Mouse (Mus musculus): ENCODE results near the gene Tmem184b. TPM values are rescaled to one million over a fixed set of nuclear protein-coding genes. Genes with fewer than 3 reads are reported as not detected.

Gene Tmem184b
- total RNA-seq, 2 experiments from 2014 or later: 23.6 to 31.2 TPM

- no peak for DNase-seq (ENCODE audit: low spot score)
Observed at GRCm38 (mm10) chr15:79344627-79345026, 58.7 kb downstream of the Tmem184b start.

GRCm38 (mm10) chr15:79342641-79343337 is 60.6 kb downstream of the Tmem184b start:
- DNase-seq (ENCODE audit: low spot score): no peak

- no peak for DNase-seq (ENCODE audit: low spot score)
Observed at GRCm38 (mm10) chr15:79338978-79339377, 64.4 kb downstream of the Tmem184b start.

GRCm38 (mm10) chr15:79335061-79335655 is 68.2 kb downstream of the Tmem184b start:
- DNase-seq (ENCODE audit: low spot score): no peak

- no peak for DNase-seq (ENCODE audit: low spot score)
Observed at GRCm38 (mm10) chr15:79333409-79333808, 70.0 kb downstream of the Tmem184b start.

- DNase-seq (ENCODE audit: low spot score): no peak
Observed at GRCm38 (mm10) chr15:79330521-79330920, 72.8 kb downstream of the Tmem184b start.

- no peak for DNase-seq (ENCODE audit: low spot score)
Observed at GRCm38 (mm10) chr15:79329979-79330363, 73.4 kb downstream of the Tmem184b start.

- no peak for DNase-seq (ENCODE audit: low spot score)
Observed at GRCm38 (mm10) chr15:79329346-79329978, 73.9 kb downstream of the Tmem184b start.

GRCm38 (mm10) chr15:79328939-79329275 is 74.5 kb downstream of the Tmem184b start:
- no peak for DNase-seq (ENCODE audit: low spot score)

GRCm38 (mm10) chr15:79328058-79328938 is 75.1 kb downstream of the Tmem184b start, which contains the start of gene Pla2g6:
Gene Pla2g6, minus strand, starts transcription at chr15:79328390.
- peak; percentile 99 for DNase-seq (ENCODE audit: low spot score)

- DNase-seq (ENCODE audit: low spot score): peak; percentile 42
Observed at GRCm38 (mm10) chr15:79326971-79327961, 76.1 kb downstream of the Tmem184b start.

GRCm38 (mm10) chr15:79326264-79326663 is 77.1 kb downstream of the Tmem184b start:
- no peak for DNase-seq (ENCODE audit: low spot score)

- no peak for DNase-seq (ENCODE audit: low spot score)
Observed at GRCm38 (mm10) chr15:79325742-79326141, 77.6 kb downstream of the Tmem184b start.

GRCm38 (mm10) chr15:79324373-79324772 is 79.0 kb downstream of the Tmem184b start:
- DNase-seq (ENCODE audit: low spot score): no peak

GRCm38 (mm10) chr15:79323791-79324155 is 79.6 kb downstream of the Tmem184b start:
- no peak for DNase-seq (ENCODE audit: low spot score)

- DNase-seq (ENCODE audit: low spot score): peak; percentile 64
Observed at GRCm38 (mm10) chr15:79322991-79323790, 80.2 kb downstream of the Tmem184b start.

- no peak for DNase-seq (ENCODE audit: low spot score)
Observed at GRCm38 (mm10) chr15:79322281-79322990, 80.9 kb downstream of the Tmem184b start.

- DNase-seq (ENCODE audit: low spot score): no peak
Observed at GRCm38 (mm10) chr15:79321733-79322190, 81.6 kb downstream of the Tmem184b start.

- no peak for DNase-seq (ENCODE audit: low spot score)
Observed at GRCm38 (mm10) chr15:79313848-79314369, 89.5 kb downstream of the Tmem184b start.

Measured in gastrocnemius, adult 18-20 months (tissue).